Mouse (Mus musculus): ENCODE results near the gene Col26a1. TPM values are rescaled to one million over a fixed set of nuclear protein-coding genes. Genes with fewer than 3 reads are reported as not detected.

Gene Col26a1
- total RNA-seq, 2 experiments from 2014 or later: 0.31 to 0.75 TPM

DNA sequence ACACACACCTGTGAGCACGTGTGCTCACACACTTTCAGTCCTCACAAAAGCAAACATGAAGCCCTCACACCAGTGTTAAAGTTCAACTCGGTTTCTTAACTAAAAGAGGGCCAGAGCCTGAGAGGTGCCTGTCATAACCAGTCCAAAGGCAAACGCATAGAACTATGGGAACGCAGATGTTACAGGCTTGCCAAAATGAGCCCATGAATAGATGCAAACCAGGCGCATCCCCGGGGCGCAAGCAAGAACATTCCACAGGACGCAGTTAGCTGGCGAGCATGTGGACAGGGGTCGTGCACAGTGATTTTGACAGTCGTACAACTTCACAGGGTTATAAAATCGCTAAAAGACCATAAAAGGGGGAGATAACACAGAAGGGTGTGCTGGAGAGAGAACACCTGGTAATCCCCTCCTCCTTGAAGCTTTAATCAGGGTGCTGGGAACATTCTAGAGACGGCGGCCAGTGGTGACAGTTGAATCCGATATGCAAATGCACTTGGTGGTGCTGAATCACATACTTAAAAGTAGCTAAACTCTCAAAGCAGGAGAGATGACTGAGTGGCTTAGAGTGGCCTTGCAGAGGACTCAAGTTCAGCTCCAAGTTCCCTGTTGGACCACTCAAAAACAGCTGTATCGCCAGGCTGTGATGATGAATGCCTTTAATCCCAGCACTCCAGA lies 76.5 kb downstream of the Col26a1 start:
- no peak for DNase-seq (ENCODE audit: low spot score)

DNA sequence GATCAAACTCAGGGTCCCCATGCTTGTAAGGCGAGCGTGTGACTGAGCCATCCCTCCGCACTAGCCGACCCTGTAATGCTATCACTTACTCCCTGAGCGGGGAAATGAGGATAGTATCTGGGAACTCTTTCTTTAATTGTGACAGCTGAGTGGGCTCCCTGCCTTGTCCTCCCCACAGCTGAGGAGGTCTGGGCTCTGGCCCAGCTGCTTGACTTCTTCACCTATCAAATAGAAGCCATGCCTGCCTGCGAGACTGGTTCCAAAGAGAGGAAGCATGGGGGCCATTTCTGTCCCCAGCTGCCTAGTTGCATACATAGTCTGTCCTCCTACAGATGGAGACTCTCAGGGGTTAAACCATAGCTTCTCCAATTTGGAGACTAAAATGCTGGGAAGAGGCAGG lies 78.0 kb downstream of the Col26a1 start:
- DNase-seq (ENCODE audit: low spot score): no peak

DNA sequence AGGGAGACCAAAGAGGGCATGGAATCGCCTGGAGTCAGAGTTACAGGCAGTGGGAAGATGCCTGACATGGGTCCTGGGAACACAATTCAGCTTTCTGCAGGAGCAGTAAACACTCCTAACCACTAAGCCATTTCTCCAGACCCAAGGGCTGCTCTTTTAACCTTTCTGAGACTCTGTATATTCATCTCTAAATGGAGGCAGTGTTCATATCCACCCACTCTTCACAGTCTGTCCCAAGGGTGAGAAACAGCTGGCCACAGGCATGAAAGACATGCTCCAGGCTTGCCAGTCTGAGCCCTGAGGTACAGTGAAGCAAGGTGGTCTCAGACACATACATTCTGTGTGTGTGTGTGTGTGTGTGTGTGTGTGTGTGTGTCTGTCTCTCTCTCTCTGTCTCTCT lies 78.8 kb downstream of the Col26a1 start:
- no peak for DNase-seq (ENCODE audit: low spot score)

DNA sequence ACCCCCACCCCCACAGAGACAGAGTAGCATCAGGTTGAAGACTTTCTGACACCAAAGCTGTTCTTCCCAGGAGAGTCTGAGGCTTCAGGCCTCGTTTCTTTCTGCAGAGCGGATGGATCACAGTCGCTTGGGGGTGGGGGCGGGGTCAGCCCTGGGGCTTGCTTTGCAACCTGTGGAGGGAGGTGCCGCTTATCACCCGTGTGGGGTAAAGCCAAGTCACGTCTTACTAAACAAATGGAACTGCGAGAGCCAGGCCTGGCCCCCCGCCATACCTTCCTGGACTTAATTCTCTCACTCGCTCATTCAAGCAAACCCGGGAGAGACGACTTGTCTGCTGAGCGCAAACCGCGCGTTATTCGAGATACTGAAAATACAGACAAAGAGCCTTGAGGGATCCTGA lies 80.3 kb downstream of the Col26a1 start:
- DNase-seq (ENCODE audit: low spot score): no peak

DNA sequence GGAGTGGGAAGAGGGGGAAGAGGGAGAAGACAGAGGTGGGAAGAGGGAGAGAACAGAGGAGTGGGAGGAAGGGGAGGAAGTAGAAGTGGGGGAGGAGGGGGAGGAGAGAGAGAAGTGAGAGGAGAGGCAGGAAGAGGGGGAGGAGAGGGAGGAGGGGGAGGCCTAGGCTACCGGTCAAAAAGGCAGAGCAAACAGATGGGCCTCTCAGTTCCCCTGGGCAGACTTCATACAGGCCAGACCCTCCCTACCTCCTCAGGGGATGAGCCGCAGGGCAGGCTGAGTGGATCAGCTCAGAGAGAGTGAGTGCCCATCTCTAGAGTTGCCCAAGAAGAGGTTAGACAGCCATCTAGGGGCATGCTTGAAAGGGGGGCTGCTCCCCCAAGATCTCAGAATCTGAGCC lies 86.1 kb downstream of the Col26a1 start:
- no peak for DNase-seq (ENCODE audit: low spot score)

DNA sequence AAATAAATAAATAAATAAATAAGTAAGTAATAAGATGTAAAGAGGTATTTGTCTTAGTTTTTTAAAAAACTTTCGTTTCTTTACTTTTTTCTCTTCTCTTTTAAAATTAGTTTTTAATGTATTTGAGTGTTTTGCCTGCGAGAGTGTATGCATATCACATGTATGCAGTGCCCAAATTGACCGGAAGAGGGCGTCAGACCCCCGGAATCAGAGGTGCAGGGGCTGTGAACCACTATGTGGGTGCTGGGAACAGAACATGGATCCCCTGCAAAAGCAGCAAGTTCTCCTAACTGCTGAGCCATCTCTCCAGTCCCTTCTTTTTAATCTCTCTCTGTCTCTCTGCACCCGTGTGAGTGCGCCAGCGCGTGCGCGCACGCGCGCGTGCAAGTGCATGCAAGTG lies 89.2 kb downstream of the Col26a1 start:
- DNase-seq (ENCODE audit: low spot score): no peak

DNA sequence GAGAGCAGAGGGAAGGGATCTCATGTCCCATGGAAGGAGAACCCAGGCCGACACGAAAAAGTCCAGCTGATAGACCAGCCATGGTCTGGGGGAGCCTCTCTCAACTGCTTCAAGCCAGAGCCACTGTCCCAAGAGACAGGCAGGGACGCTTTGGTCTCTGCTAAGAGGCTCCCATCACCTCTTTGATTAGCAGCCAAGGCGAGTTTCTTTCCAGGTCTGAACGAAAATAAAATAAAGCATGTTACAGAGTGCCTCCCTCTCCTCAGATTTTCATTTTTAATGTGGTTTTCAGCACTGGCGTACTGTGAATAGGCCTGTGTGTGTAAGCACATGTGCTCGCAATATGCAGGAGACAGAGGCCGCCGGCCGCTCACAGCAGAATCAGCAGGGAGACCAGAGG lies 90.5 kb downstream of the Col26a1 start:
- no peak for DNase-seq (ENCODE audit: low spot score)

DNA sequence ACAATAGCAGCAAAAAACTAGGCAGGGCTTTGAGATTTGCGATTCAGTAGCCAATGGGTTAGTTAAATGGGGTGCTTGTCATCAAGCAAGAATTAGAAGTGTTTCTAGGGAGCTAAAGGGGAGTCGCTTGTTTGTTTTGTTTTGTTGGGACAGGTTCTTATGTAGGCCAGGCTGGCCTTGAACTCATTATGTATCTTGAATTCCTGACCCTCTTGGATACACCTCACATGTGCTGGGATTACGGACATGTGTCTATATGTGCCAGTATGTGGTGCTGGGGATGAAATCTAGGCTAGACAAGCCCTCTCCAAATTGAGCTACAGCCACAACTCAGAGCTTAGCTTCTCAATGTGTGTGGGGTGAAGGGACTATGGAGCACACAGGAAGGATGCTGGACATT lies 91.8 kb downstream of the Col26a1 start:
- DNase-seq (ENCODE audit: low spot score): no peak

DNA sequence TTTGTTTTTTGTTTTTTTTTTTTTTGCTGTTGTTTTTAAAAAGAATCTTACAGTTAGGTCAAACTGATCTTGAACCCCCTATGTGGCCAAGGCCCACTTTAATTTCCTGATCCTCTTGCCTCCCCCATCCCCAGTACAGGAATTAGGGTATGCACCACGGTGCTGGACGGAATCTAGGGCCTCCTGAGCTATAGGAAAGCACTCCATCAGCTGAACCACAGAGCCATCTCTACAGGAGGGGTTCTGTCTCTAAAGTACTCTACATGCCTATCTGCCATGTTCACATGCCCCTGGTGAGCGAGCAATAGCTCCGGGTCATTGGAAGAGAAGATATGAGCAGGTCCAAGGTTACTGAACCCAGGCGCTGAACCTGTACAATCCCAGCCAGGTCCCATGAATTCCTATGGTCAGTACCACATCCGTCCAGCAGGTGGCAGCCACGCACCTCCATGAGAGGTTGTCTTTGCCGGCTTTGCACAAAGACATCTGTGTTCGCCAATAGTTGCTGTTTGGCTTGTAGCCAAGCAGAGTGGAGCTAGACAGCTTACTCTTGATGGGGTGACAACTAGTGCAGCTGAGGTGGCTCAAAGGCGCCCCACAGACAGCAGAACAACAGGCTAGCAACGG lies 92.3 kb downstream of the Col26a1 start:
- peak; percentile 76 for DNase-seq (ENCODE audit: low spot score)

DNA sequence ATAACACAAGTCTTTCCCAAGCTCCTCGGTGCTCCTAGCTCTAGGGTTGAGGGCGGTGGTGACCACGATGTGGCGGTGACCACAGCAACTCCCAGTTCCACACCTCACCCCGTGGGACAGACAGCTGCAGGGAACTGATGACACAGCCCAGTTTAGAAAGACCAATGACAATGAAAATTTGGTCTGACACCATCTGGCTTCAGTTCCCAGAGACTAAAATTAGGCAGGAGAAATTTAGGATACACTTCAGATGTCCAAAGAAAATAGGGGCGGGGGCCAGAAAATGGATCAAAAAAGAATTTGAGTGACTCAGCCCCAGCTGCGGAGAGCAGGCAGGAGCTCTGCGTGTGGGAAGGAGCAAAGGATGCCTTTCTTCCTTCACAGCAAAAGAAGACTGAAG lies 98.5 kb downstream of the Col26a1 start:
- peak; percentile 6 for DNase-seq (ENCODE audit: low spot score)

DNA sequence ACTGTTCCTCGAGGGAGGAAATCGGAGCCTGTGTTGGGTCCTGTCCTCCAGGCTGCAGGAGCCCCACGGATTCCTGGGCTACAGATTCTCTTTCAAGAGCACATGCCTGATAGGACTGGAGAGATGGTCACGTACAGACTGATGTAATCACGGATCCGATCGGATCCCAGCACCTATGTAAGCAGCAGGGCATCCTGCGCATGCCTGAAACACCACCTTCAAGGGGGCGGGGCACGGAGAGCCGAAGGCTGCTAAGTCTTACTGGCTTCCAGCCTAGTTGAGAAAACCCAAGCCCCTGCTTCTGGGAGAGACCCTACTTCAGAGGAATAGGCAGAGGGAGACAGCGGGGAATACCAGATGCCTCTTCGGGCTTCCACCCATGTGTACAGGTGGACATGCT lies 100.4 kb downstream of the Col26a1 start:
- no peak for DNase-seq (ENCODE audit: low spot score)

DNA sequence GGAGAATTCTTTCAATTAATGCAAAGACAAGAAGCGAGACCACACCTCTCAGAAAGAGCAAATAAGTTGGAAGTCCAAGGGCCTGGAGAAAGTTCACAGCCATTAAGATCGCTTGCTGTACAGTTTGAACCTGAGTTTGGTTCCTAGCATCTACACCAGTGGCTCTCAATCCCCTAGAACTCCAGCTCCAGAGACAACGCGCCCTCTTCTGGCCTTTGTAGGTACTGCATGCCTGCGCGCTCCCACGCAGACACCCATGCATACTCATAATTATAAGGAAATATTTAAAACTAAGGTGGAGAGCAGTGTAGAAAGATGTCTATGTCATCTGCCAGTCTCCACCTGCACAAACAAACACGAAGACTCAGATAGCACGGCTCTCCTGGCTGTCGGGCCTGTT lies 102.5 kb downstream of the Col26a1 start:
- DNase-seq (ENCODE audit: low spot score): peak; percentile 15

DNA sequence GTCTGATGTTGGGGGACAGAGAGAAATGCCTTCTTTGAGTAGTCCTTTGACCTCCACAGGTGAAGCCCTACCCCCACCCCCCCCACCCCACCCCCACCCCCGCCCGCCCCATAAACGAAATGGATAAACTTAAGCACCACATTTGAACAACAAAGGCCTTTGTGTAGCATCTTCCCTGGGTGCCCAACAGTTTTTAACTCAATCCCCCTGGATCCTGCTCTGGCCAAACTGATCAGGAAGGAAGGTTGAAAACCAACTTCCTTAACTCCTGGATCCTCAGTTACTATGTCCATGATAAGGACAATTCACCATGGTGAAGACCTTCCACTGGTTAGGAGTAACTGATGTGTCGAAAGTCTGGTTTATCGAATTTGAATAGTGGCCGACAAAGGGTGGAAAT lies 103.1 kb downstream of the Col26a1 start:
- no peak for DNase-seq (ENCODE audit: low spot score)

DNA sequence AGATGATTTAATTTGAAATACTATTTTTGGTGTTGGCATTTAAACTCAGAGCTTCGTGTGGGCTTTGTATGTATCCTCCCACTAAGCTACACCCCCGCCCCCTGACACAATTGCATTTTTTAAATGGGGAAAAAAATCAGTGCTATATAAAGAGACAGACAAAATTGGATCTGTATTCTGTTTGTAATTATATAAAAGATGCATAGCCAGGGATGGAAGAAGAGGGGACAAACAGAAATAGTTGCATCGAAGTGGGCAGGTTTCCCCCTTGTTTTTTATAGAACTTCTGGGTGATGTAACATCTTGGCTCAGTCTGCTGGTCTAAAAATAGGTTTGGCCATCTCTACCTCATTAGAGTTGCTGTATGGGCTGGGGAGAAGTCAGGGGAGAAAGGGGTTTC lies 107.5 kb downstream of the Col26a1 start:
- DNase-seq (ENCODE audit: low spot score): no peak

DNA sequence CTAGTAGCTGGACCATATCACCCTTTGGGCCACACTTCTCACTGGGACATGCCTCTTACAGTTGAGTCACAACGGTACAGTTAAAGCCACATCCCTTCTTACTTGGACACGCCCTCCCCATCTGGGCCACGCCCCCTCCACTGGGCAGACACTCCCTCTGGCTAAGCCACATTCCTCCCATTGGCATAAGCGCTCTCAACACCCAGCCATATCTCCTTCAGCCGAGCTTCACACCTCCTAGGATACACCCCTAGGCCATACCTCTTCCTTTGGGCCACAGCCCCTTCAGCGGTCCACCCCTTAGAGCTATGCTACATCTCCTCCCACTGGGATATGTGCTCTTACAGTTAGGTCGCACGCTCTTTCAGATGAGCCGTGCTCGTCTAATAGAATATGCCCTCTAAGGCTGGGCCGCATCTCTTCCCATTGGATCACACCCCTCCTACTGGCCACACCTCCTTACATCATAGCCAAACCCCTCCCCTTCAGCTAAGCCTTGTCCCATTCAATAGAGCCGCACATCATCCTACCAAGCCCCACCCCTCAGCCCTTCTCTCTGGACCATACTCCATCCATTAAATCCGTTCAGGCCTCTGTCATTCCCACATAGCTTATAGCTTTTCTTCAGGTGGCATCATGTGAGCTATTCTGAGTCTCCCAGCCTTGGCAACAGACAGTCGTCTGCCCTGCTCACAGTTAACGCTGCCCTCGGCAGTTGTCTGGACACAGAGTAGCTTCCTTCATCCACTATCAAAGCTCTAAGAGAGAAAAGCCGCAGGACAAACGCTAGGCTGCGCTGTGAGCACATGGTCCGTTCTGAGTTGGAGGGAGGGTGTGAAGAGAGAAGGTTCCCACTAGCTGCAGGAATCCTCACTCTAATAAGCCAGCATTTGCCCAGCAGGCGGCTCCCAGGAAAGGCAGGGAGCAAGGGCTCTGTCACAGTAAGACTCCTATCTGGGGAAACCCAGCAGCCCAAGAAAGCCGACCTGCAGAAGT lies 109.7 kb downstream of the Col26a1 start:
- no peak for DNase-seq (ENCODE audit: low spot score)

DNA sequence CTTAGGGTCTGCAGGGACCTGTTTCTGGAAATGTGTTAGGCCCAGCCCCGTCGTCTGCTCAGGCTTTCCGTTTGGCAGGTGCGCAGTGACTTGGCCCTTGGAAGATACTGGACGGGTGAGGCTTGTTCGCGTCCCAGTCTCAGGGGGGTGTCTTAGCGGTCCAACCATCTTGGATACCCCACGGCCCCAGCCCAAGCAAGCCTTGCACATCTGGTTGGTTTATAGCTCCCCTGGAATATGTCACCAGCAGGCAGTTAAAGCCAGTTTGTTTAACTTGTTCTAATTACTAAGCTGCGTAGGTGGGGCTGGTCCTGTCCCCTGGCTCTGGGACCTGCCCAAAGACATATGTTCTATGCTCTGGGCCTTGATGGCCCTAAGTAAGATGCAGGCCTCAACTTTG lies 111.9 kb downstream of the Col26a1 start:
- no peak for DNase-seq (ENCODE audit: low spot score)

DNA sequence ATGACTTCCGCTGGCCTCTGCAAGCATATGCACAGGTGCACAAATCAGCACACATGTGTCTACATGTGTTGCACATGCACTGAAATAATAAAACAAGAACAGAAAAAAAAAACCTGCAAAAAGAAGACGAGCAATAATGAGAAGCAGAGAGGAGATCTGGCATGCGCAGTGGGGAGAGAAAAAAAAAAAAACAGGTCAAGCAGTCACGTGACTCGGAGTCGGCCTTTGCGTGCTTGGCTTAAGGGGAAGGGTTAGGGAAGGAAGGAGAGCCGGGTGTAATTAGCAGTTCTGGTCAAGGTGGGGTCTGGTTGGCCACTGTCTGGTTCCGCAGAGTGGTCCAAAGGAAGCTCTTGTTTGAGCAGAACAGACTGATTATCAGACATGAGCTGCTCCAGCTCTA lies 115.7 kb downstream of the Col26a1 start:
- no peak for DNase-seq (ENCODE audit: low spot score)

DNA sequence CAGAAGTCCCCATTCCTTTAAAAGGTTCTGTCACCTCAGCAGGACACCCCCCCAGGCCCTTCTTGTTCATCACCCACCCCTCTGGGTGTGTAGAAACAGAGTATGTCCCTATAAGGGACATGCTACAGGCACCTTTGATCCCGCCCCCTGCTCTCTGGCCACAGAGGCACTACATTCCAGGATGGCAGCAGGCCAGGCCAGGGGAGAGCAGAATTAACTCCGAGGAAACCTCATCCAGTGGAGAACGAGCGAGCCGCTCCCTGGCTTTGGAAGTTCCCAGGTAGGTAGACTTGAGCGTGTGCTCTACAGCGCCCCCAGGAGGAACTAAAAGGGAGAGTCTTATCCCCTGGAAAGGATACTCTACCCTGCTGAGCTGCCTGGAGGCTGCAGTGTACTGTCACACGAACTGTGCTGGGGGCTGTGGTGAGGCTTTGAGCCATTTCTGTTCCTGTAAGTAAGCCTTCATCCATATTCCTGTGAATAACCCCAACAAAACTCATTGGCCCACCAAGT lies 118.8 kb downstream of the Col26a1 start:
- no peak for DNase-seq (ENCODE audit: low spot score)

DNA sequence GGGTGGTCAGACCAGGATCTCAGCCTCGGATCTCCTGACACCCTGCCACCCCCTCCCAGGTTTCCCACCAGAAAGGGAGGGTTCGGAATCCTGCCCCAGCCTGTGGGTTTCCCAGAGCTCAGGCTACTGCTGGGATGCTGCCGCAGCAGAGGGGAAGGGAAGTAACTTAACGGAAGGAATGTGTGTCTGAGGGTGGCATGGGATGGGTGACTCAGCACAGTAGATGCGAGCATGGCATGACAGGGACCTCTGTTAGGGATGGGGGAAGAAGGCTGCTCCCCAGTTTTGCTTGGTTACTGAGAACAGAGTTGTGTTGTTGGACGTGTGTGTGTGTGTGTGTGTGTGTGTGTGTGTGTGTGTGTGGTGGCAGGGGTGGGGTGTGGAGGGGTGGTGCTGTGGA lies 122.7 kb downstream of the Col26a1 start:
- no peak for DNase-seq (ENCODE audit: low spot score)

DNA sequence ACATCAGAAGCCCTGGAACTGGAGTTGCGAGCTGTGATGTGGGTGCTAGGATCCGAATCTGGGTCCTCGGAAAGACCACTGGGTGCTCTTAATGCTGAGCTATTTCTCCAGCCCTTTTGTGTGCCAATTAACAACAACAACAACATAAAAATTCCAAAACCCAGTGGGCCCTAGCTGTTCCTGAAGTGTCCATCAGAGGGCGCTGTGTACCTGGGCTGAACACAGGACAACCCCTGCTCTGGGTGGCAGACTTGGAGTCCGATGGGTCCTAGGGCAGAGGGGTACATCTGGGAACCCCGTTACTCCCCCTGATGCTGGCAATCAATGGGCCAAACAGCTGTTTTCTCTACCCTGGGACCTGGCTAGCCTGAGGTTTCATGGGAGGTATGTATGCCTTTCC lies 123.2 kb downstream of the Col26a1 start:
- DNase-seq (ENCODE audit: low spot score): no peak

DNA sequence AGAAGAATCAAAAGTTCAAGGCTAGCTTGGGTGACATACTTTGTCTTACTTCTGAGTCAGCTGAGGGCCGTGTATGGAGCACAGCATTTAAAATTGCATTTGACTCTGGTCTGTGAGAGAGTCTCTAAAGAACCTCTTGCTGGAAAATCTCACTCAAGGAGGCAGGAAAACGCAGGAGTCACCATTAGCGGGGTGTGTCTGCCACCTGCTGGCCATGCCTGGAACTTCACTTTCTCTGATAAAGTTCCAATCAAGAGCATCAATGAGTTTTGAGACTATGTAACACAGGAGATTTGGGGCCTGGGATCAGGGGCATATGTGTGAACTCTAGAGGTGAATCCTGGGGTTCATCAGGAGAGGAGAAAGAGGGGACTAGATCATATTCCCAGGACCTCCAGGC lies 127.3 kb downstream of the Col26a1 start:
- DNase-seq (ENCODE audit: low spot score): peak; percentile 59

DNA sequence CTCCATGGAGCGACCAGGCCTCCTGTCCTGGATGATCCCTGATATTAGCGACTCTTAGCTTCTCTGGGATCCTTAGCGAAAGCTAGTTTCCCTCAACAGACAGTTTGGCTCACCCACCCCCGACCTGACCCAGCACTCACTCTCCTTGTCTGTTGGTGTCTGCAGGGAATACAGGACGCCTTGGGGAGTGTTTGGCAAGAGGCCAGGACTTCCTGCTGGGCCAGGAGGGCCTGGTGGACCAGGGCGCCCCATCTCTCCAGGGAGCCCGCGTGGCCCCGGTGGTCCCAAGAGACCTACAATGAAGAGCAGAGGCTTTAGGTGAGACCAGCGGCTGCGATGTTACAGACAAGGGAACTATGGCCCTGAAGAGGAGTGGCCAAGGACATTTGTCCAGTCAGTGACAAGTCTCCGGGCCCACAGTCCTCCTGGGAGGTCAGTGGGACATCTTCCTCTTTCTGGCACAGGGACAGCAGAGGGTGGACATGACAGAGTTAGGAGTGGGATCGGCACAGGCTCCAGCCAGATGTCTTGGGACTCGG lies 128.9 kb downstream of the Col26a1 start:
- DNase-seq (ENCODE audit: low spot score): no peak
